Mouse (Mus musculus) lung, embryonic 14.5 days (tissue): ENCODE measurements at regions not wholly inside any gene's neighbourhood (a gene's known extent, or its start where the extent isn't known, plus 50 kb on each side); places are given as distances from the start of the nearest gene placed in this dataset.
A peak's percentile ranks its signal among the peaks of the same experiment; 100 is the strongest.

ENCODE experiments used
- ATAC-seq: fragments of 200-750 bp; cut with Nextera tagmentation; 2 replicates; pipeline ENCODE4 v1.8.0; 2017; ENCODE audit warnings: mild to moderate bottlenecking, moderate TSS enrichment, moderate library complexity; ENCODE audit not compliant: insufficient read depth
- DNase-seq: peaks from one replicate; pipeline ENCODE4 v3.0.0-alpha.2; 2015
- H3K27ac ChIP-seq: fragments of 300-500 bp; sonication (generic); 2 replicates; pipeline ENCODE4 v1.5.1; 2014; ENCODE audit warnings: low read depth, mild to moderate bottlenecking, moderate library complexity
- H3K27me3 ChIP-seq: fragments of 300-500 bp; sonication (generic); 2 replicates; pipeline ENCODE4 v1.6.1; 2014; ENCODE audit warnings: low read length, control low read depth; ENCODE audit not compliant: insufficient read depth
- H3K36me3 ChIP-seq: fragments of 300-500 bp; sonication (generic); 2 replicates; pipeline ENCODE4 v1.6.1; 2014; ENCODE audit warnings: control low read depth; ENCODE audit not compliant: insufficient read depth
- H3K4me1 ChIP-seq: fragments of 300-500 bp; sonication (generic); 2 replicates; pipeline ENCODE4 v1.6.1; 2014; ENCODE audit warnings: antibody characterized with exemption, control low read depth; ENCODE audit not compliant: insufficient read depth
- H3K4me2 ChIP-seq: fragments of 300-500 bp; sonication (generic); 2 replicates; pipeline ENCODE4 v1.6.1; 2014; ENCODE audit warnings: mild to moderate bottlenecking
- H3K4me3 ChIP-seq: fragments of 300-500 bp; sonication (generic); 2 replicates; pipeline ENCODE4 v1.5.1; 2014; ENCODE audit warnings: low read depth, low read length
- H3K9ac ChIP-seq: fragments of 300-500 bp; sonication (generic); 2 replicates; pipeline ENCODE4 v1.6.1; 2014
- H3K9me3 ChIP-seq: fragments of 300-500 bp; sonication (generic); 2 replicates; pipeline ENCODE4 v1.6.1; 2016; ENCODE audit warnings: low read depth, low read length, control low read depth
- CTCF ChIP-seq: IDR thresholded peaks from 2 replicates; pipeline ENCODE4 v1.5.1; 2016; ENCODE audit warnings: antibody characterized with exemption, low read depth
- WGBS: fragments of 180-500 bp; shearing (Covaris S2); extraction: QIAGEN DNeasy Blood & Tissue Kit; methylation state at CpG from one replicate; pipeline ENCODE4 v1.1.7; 2014; 5-methylcytosine and 5-hydroxymethylcytosine counted together

DNA sequence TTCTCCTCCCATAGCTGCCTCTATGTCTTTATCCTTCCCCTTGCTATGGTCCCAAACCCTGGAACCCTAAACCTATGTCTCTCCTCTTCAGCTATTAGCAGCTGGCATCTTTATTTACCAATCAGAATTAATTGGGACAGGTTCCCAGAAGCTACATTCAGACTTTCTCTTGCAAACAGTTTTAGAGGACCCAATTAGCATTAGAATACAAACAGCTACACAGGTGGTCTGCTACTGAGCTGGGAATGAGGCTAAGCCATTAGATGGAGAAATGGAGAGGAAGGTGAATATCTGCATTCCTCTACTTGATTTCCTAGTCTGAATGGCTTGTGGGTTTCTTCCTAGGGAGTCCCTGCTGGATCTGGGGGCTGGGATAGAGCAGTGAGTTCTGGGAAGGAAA is 611.9 kb downstream of the A830018L16Rik start:
- Histone ChIP-seq H3K36me3 (no peaks in the 10 kb centered on the region), H3K4me3 (no peak overlapping the region), H3K4me2 (no peak overlapping the region), H3K9ac (no peak overlapping the region), H3K4me1 (no peaks in the 10 kb centered on the region), H3K27ac (no peak overlapping the region), H3K27me3 (no peaks in the 10 kb centered on the region), H3K9me3 (no peaks in the 10 kb centered on the region)
- no peak for TF ChIP-seq CTCF
- DNase-seq (no peak), ATAC-seq (no peak)

DNA sequence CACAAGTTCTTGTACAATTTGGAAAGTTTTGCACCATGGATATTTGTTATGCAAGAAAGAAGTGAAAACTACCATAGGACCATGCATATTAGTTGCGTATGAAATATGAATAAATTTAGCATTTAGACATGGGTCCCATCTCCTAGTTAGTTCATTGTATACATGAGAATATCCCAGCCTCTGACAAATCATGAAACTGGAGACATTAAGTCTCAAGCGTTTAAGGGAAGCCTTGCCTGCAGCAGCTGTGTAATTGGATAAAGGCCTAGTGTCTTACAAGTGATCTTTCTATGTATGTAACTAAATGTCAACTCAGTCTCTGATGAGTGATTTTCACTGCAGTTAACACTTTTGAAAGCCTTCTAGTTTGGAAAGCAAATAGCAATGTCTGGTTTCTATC is 613.5 kb downstream of the A830018L16Rik start:
- no peak overlapping the region for H3K4me3 ChIP-seq
- no peak overlapping the region for H3K9ac ChIP-seq
- no peak overlapping the region for H3K27ac ChIP-seq
- no peak overlapping the region for H3K4me2 ChIP-seq
- no peak for ATAC-seq
- no peak for TF ChIP-seq CTCF
- peak; percentile 49 for DNase-seq
- H3K36me3 ChIP-seq, result no peaks in the 10 kb centered on the region
- WGBS, result 44% methylated on average over 2 of the region's 2 CpGs
- H3K9me3 ChIP-seq, result no peaks in the 10 kb centered on the region
- no peaks in the 10 kb centered on the region for H3K27me3 ChIP-seq
- H3K4me1 ChIP-seq, result no peaks in the 10 kb centered on the region

DNA sequence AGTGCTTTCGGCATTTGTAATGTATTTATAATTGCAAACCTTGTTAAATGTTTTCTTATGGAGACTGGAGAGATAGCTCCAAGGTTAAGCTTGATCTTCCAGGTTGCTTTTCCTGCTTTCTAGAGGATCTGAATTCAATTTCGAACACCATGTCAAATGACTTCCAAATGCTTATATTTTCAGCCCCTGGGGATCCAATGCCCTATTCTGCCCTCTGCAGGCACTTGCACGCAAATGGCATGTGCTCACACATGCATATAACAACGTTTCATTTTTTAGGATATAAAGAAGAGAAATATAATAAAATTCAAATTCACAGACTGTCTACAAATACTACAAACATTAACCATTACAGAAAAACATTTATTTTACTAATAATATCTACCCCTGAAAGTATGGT is 614.2 kb downstream of the A830018L16Rik start:
- Histone ChIP-seq H3K36me3 (no peaks in the 10 kb centered on the region), H3K9ac (no peak overlapping the region), H3K4me3 (no peak overlapping the region), H3K9me3 (no peaks in the 10 kb centered on the region), H3K27ac (no peak overlapping the region), H3K27me3 (no peaks in the 10 kb centered on the region), H3K4me2 (no peak overlapping the region), H3K4me1 (no peaks in the 10 kb centered on the region)
- peak; percentile 26 for DNase-seq
- WGBS, result 77% methylated on average over 4 of the region's 4 CpGs
- TF ChIP-seq CTCF, result peak; percentile 21; the same call in 1 of the 2 replicates
- no peak for ATAC-seq

DNA sequence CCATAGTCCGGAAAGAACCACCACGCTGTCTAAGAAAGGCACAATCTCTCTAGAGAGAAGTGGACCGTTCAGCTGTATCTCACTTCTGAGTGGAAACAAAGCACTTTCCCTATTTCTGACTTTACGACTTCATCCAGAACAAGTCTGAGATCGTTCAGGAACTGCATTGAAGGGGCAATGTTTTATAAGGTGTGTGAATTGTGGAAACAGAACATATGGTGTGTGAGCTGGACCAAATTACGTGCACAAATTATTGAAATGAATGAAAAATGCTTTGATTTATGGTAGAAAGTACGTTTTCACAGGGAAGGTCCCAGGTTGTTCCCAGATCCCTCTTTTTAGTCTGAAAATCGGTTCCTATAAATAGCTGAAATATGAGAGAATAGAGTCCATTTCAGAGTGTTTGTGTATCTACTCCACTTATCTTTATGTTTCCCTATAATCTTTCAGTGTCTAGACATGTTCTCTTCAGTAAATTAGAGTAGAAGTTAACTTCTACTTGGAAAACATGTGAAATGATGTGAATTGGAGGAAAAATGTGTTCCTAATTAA is 638.1 kb downstream of the A830018L16Rik start:
- Histone ChIP-seq H3K9ac (no peak overlapping the region), H3K36me3 (no peaks in the 10 kb centered on the region), H3K9me3 (no peaks in the 10 kb centered on the region), H3K4me3 (no peak overlapping the region), H3K4me2 (no peak overlapping the region), H3K27ac (no peak overlapping the region), H3K4me1 (no peaks in the 10 kb centered on the region), H3K27me3 (no peaks in the 10 kb centered on the region)
- no peak for TF ChIP-seq CTCF
- DNase-seq, result no peak
- ATAC-seq, result no peak
- WGBS, result 40% methylated on average over 8 of the region's 8 CpGs

DNA sequence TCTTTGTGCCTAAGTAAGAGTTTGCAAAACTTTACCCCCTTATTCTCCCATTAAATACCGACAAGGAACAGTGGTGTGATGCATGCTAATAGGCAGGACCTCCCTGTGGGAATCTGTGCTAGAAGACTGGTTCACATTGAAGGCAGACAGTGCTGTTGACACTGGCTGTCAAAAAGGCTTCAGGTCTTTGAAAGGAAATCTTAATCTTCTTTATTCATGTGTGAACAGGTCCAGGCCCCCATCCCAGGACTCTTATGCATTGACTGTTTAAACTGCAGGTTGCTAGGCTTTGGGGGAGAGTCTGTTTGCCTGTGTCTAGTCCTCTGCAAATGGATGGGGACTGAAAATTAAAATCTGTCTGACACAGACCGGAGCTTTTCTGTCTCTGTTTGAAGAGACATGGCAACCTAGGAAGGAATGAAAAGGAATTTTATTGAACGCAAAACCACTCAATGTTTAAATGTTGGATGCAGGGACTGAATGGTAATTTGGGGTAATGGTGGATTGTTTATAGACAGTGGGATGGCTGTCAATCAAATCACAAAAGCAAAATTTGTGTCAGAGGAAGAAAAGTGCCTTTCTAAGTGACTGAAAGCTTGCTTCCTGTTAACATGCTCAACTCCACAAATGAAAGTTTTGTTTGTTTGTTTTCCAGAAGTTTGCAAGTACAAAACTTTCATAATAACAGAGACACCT is 642.1 kb downstream of the A830018L16Rik start:
- TF ChIP-seq CTCF, result no peak
- no peak overlapping the region for H3K4me3 ChIP-seq
- no peak for ATAC-seq
- no peak overlapping the region for H3K4me2 ChIP-seq
- H3K36me3 ChIP-seq, result no peaks in the 10 kb centered on the region
- H3K9ac ChIP-seq, result no peak overlapping the region
- DNase-seq, result no peak
- H3K4me1 ChIP-seq, result no peaks in the 10 kb centered on the region
- H3K27ac ChIP-seq, result no peak overlapping the region
- no peaks in the 10 kb centered on the region for H3K27me3 ChIP-seq
- H3K9me3 ChIP-seq, result no peaks in the 10 kb centered on the region
- WGBS, result 46% methylated on average over 3 of the region's 3 CpGs

DNA sequence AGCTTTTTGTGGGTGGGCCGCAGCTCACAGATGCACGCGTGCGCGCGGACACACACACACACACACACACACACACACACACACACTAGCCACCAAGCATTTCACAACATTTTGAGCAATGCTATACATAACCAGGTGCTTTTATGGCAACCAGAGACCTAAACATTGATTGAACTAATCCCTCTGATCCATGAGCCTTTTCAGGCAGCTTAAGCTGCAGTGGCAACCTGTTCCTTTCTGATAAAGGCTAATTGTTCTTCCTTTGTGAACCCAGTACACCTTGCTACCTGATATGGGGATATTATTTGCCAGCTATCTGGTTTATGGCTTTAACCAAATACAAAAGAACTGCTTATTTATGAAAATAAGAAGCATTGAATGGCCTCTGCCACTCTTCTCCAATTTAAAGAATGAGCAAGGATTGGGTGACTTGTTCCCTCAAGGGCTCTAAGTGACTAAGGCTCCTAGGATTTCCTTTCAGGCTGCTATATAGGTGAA is 651.2 kb downstream of the A830018L16Rik start:
- Histone ChIP-seq H3K27ac (no peak overlapping the region), H3K4me1 (no peaks in the 10 kb centered on the region), H3K4me3 (no peak overlapping the region), H3K27me3 (no peaks in the 10 kb centered on the region), H3K9me3 (no peaks in the 10 kb centered on the region), H3K4me2 (no peak overlapping the region), H3K9ac (no peak overlapping the region), H3K36me3 (no peaks in the 10 kb centered on the region)
- WGBS, result 95% methylated on average over 6 of the region's 6 CpGs
- ATAC-seq, result no peak
- no peak for DNase-seq
- no peak for TF ChIP-seq CTCF

DNA sequence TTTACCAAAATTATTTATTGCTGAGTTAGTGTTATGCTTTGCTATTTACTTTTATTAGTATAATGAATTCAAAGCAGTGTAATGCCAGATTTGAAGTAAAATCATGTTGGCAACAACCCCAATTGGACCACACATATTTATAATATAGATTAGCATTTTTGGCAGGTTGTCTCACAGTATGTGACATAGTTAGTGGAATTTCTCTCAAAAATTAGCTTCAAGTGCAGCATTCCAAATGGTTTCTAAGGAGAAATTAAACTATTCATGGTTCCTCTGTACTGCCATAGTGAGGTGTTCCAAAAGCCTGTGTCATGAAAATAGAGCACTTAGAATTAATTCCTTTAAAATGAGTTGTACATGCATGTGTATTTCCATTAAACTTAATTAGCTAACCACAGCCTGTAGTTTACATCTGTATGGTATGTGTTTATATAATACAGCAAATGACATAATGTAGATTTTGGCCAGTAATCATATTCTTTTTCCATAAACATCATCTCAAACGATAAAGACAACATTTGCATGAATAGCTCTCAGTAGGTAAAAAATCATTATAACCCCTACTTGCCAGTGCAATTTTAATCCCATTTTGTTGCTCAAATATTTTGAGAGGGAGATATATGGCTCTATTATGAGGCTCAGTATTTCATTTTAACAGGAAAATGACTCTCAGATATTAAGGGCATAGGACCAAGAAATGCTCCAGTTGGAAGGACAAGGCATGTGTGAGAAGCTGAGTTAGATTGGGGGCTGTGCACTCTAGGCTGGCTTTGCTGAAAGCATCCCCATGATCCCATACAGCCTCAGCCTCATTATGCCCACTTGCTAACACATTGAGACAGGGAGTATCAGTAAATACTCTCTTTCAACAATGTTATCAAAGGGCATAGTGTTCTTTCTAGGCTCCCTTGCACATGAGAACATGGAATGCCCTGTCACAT is 678.9 kb downstream of the A830018L16Rik start:
- Histone ChIP-seq H3K4me3 (no peak overlapping the region), H3K36me3 (no peaks in the 10 kb centered on the region), H3K27me3 (no peaks in the 10 kb centered on the region), H3K4me1 (no peaks in the 10 kb centered on the region), H3K4me2 (no peak overlapping the region), H3K27ac (no peak overlapping the region), H3K9ac (no peak overlapping the region), H3K9me3 (no peaks in the 10 kb centered on the region)
- 36% methylated on average over 1 of the region's 1 CpGs for WGBS
- no peak for TF ChIP-seq CTCF
- ATAC-seq (no peak), DNase-seq (peak; percentile 28)
